Mouse (Mus musculus) hindbrain, embryonic 11.5 days (tissue): ENCODE measurements around the gene Dnase1l3. TPM values are rescaled to one million over a fixed set of nuclear protein-coding genes. Genes with fewer than 3 reads are reported as not detected.

Experiments used
- ATAC-seq: fragments of 200-750 bp; cut with Nextera tagmentation; 2 replicates; pipeline ENCODE4 v1.8.0; 2017; ENCODE audit warnings: mild to moderate bottlenecking, moderate TSS enrichment, moderate library complexity; ENCODE audit not compliant: low FRiP score
- DNase-seq: peaks from one replicate; pipeline ENCODE4 v3.0.0-alpha.2; 2015; ENCODE audit warnings: low spot score
- H3K27ac ChIP-seq: fragments of 300-500 bp; sonication (generic); 2 replicates; pipeline ENCODE4 v1.5.1; 2014; ENCODE audit warnings: mild to moderate bottlenecking, low read depth, low read length
- H3K27me3 ChIP-seq: fragments of 300-500 bp; sonication (generic); 2 replicates; pipeline ENCODE4 v1.6.1; 2014; ENCODE audit warnings: mild to moderate bottlenecking, low read length, moderate library complexity, mixed read lengths; ENCODE audit not compliant: control insufficient read depth, insufficient read depth
- H3K36me3 ChIP-seq: fragments of 300-500 bp; sonication (generic); 2 replicates; pipeline ENCODE4 v1.6.1; 2014; ENCODE audit warnings: mild to moderate bottlenecking, low read length, moderate library complexity, mixed read lengths; ENCODE audit not compliant: control insufficient read depth, insufficient read depth
- H3K4me1 ChIP-seq: fragments of 300-500 bp; sonication (generic); replicated peaks from 2 replicates; pipeline ENCODE4 v1.6.1; 2014; ENCODE audit warnings: low read length, mixed read lengths; ENCODE audit not compliant: control insufficient read depth, insufficient read depth
- H3K4me2 ChIP-seq: fragments of 300-500 bp; sonication (generic); replicated peaks from 2 replicates; pipeline ENCODE4 v1.6.1; 2014; ENCODE audit warnings: mild to moderate bottlenecking, low read depth, low read length
- H3K4me3 ChIP-seq: fragments of 300-500 bp; sonication (generic); 2 replicates; pipeline ENCODE4 v1.5.1; 2014; ENCODE audit warnings: low read depth, low read length
- H3K9ac ChIP-seq: fragments of 300-500 bp; sonication (generic); 2 replicates; pipeline ENCODE4 v1.6.1; 2014; ENCODE audit warnings: low read depth, low read length
- H3K9me3 ChIP-seq: fragments of 300-500 bp; sonication (generic); 2 replicates; pipeline ENCODE4 v1.6.1; 2016; ENCODE audit warnings: low read length; ENCODE audit not compliant: control insufficient read depth
- WGBS: fragments of 180-500 bp; shearing (Covaris S2); extraction: QIAGEN DNeasy Blood & Tissue Kit; methylation state at CpG from one replicate; pipeline ENCODE4 v1.1.7; 2014; 5-methylcytosine and 5-hydroxymethylcytosine counted together
- polyA plus RNA-seq: library from polyadenylated mRNA; unstranded; fragments of >200 nt; fragmentation: Nextera tagmentation; extraction: Ambion mirVana; gene quantifications from 2 replicates; pipeline ENCODE4 v1.2.1, GENCODE M21; 2014

Dnase1l3 gene
- polyA plus RNA-seq, 1 experiment from 2014 or later, result 0.03 TPM

GRCm38 (mm10) chr14:7921459-7921858 is 72.9 kb downstream of the Dnase1l3 start:
- H3K27ac ChIP-seq, result no peak overlapping the region
- H3K4me1 ChIP-seq, result no peaks in the 10 kb centered on the region
- H3K4me3 ChIP-seq, result no peak overlapping the region
- H3K9ac ChIP-seq, result no peak overlapping the region
- no peak overlapping the region for H3K4me2 ChIP-seq
- WGBS, result 88% methylated on average over 5 of the region's 5 CpGs
- H3K36me3 ChIP-seq, result 0 out of 2 replicates have a peak, but pooled peaks cover 2% of the 10 kb centered on the region
- ATAC-seq (no peak), DNase-seq (no peak)
- no peaks in the 10 kb centered on the region for H3K9me3 ChIP-seq
- no peaks in the 10 kb centered on the region for H3K27me3 ChIP-seq

DNA sequence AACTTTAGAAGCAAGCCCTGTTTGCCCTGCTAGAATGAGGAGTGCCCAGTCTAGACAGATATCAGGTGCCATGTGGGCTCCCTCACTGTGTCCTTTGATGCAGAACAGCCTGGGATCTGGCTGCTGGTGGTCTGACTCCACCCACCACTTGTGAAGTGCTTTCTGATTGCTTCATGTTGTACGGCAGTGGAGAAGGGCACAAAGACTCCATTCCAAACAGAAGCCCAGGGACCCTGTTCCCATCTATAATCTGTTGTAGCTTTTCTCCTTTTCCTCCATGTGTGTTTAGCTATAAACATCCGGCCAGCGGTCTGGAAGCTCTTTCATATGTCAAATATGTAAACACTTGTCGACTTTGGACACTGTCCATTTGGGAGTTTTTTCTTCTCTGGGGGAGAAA is 74.5 kb downstream of the Dnase1l3 start:
- 85% methylated on average over 4 of the region's 4 CpGs for WGBS
- Histone ChIP-seq H3K9me3 (no peaks in the 10 kb centered on the region), H3K36me3 (0 out of 2 replicates have a peak, but pooled peaks cover 2% of the 10 kb centered on the region)

DNA sequence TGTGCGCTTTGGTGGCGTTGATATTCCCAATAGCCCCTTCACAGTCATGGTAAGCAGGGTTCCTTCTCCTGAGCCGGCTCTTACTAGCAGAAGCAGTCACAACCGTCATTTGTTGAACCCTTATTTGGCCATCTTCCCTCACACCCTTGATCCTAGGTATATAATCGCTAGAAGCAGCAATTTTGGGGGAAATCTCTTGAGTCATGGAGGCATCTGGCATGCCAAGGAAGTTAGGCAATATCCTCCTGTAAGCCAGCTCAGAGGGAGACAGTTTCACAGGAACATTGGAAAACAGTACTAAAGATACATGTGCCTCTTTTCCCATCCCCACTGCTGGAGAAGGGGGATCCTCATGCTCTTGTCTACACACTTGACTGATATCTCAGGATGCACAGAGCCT is 75.1 kb downstream of the Dnase1l3 start:
- H3K4me3 ChIP-seq, result no peak overlapping the region
- H3K4me1 ChIP-seq, result no peaks in the 10 kb centered on the region
- no peak overlapping the region for H3K9ac ChIP-seq
- DNase-seq (no peak), ATAC-seq (no peak)
- H3K4me2 ChIP-seq, result no peak overlapping the region
- no peaks in the 10 kb centered on the region for H3K9me3 ChIP-seq
- H3K27ac ChIP-seq, result no peak overlapping the region
- H3K27me3 ChIP-seq, result no peaks in the 10 kb centered on the region
- WGBS, result 96% methylated on average over 5 of the region's 5 CpGs
- 0 out of 2 replicates have a peak, but pooled peaks cover 2% of the 10 kb centered on the region for H3K36me3 ChIP-seq

More for the DNA sequence above, 74.5 kb downstream of the Dnase1l3 start:
- H3K4me3 ChIP-seq, result no peak overlapping the region
- no peaks in the 10 kb centered on the region for H3K4me1 ChIP-seq
- no peak for DNase-seq
- no peak for ATAC-seq
- no peaks in the 10 kb centered on the region for H3K27me3 ChIP-seq
- no peak overlapping the region for H3K27ac ChIP-seq
- no peak overlapping the region for H3K4me2 ChIP-seq
- H3K9ac ChIP-seq, result no peak overlapping the region

GRCm38 (mm10) chr14:7918150-7918991 is 76.0 kb downstream of the Dnase1l3 start:
- DNase-seq (no peak), ATAC-seq (no peak)
- no peak overlapping the region for H3K4me3 ChIP-seq
- H3K4me2 ChIP-seq, result no peak overlapping the region
- no peak overlapping the region for H3K27ac ChIP-seq
- H3K9me3 ChIP-seq, result no peaks in the 10 kb centered on the region
- H3K27me3 ChIP-seq, result no peaks in the 10 kb centered on the region
- 83% methylated on average over 6 of the region's 6 CpGs for WGBS
- H3K9ac ChIP-seq, result no peak overlapping the region
- 0 out of 2 replicates have a peak, but pooled peaks cover 2% of the 10 kb centered on the region for H3K36me3 ChIP-seq
- H3K4me1 ChIP-seq, result no peaks in the 10 kb centered on the region

Other genes with a start within 250 kb of the Dnase1l3 start
- gene Gm26661, start 203.0 kb downstream of the Dnase1l3 start, polyA plus RNA-seq, result not detected in 2 replicates
- 12.9 and 16.5 TPM in 2 replicates for gene Flnb, start 176.6 kb downstream of the Dnase1l3 start, polyA plus RNA-seq
- 0.63 TPM in 1 of 2 replicates, not detected in the other for gene Gm45521, start 37.3 kb downstream of the Dnase1l3 start, polyA plus RNA-seq
- 15.3 and 16.1 TPM in 2 replicates for gene Abhd6, start 8.3 kb upstream of the Dnase1l3 start, polyA plus RNA-seq
- gene Rpp14, start 85.8 kb upstream of the Dnase1l3 start, polyA plus RNA-seq, result 56.9 and 61.0 TPM in 2 replicates
- gene Pxk, start 103.6 kb upstream of the Dnase1l3 start, polyA plus RNA-seq, result 32.4 and 36.4 TPM in 2 replicates
- 228 and 233 TPM in 2 replicates for gene Pdhb, start 178.5 kb upstream of the Dnase1l3 start, polyA plus RNA-seq
- 8.2 and 11.2 TPM in 2 replicates for gene Kctd6, start 219.6 kb upstream of the Dnase1l3 start, polyA plus RNA-seq